Comparison of ENCODE assay signal across 26 mouse cellular contexts in genomic region chr8:66779622-66780021, GRCm38 (mm10).
"Had no signal": no experiment of that assay in that cellular context is flagged by ENCODE, and none has a peak within 500 bp of the region (broad histone marks: within the 10 kb centered on the region; RNA-seq: fewer than 3 reads in every experiment).

No protein-coding gene starts in this region.

- H3K4me1 ChIP-seq: heart, embryonic 10.5 days; heart, embryonic 12.5 days; hindbrain, embryonic 10.5 days; hindbrain, embryonic 12.5 days; intestine, embryonic 15.5 days; liver, embryonic 12.5 days had no signal

- DNase-seq: gastrocnemius, postnatal 14 days; gastrocnemius, postnatal 36 days; heart, adult 18-20 months; heart, postnatal 10 days; heart, postnatal 4 days; kidney, adult 18-20 months; kidney, adult 8-10 months; kidney, postnatal 10 days; kidney, postnatal 25 days; kidney, postnatal 4 days; lung, adult 18-20 months had no signal

- ATAC-seq: hindbrain, embryonic 16.5 days; inflammation-experienced regulatory T-cells, adult 6 months; intestine, embryonic 15.5 days; intestine, postnatal 0 days; liver, embryonic 12.5 days had no signal

- H3K9ac ChIP-seq: heart, embryonic 12.5 days; hindbrain, embryonic 12.5 days; hindbrain, embryonic 14.5 days; intestine, embryonic 15.5 days; limb, embryonic 13.5 days; limb, embryonic 15.5 days; liver, embryonic 12.5 days; liver, embryonic 14.5 days had no signal

- H3K9me3 ChIP-seq: heart, embryonic 10.5 days; heart, embryonic 12.5 days; hindbrain, embryonic 10.5 days; hindbrain, embryonic 12.5 days; intestine, embryonic 15.5 days; limb, embryonic 13.5 days; limb, embryonic 15.5 days; liver, embryonic 12.5 days had no signal

- H3K36me3 ChIP-seq: heart, embryonic 10.5 days; heart, embryonic 12.5 days; hindbrain, embryonic 10.5 days; hindbrain, embryonic 12.5 days; intestine, embryonic 15.5 days; limb, embryonic 13.5 days; limb, embryonic 15.5 days; liver, embryonic 12.5 days had no signal

- H3K4me2 ChIP-seq: heart, embryonic 12.5 days; hindbrain, embryonic 12.5 days; hindbrain, embryonic 14.5 days; intestine, embryonic 15.5 days; limb, embryonic 13.5 days; limb, embryonic 15.5 days; liver, embryonic 12.5 days had no signal

- H3K27me3 ChIP-seq: heart, embryonic 12.5 days; hindbrain, embryonic 12.5 days; intestine, embryonic 15.5 days; limb, embryonic 15.5 days; liver, embryonic 12.5 days had no signal

- H3K4me3 ChIP-seq: heart, embryonic 10.5 days; heart, embryonic 12.5 days; hindbrain, embryonic 10.5 days; hindbrain, embryonic 12.5 days; intestine, embryonic 15.5 days; layer of hippocampus, adult 2 months; left cerebral cortex, adult 2 months; limb, embryonic 13.5 days; limb, embryonic 15.5 days; liver, embryonic 12.5 days had no signal

- H3K27ac ChIP-seq: heart, embryonic 10.5 days; hindbrain, embryonic 10.5 days; hindbrain, embryonic 12.5 days; hindbrain, embryonic 14.5 days; intestine, embryonic 15.5 days; left cerebral cortex, adult 2 months; limb, embryonic 13.5 days; limb, embryonic 15.5 days; liver, embryonic 12.5 days; liver, embryonic 14.5 days had no signal
